Mouse (Mus musculus): Measurements from ENCODE around the gene Dcakd. TPM values are rescaled to one million over a fixed set of nuclear protein-coding genes. Genes with fewer than 3 reads are reported as not detected.

The Dcakd gene
- total RNA-seq (2021) = 10 to 100 TPM; 69.0 to 73.1 TPM
- long read RNA-seq, experiment 1, transcript Dcakd-201 (5 exons, 1,744 nt) = major isoform, 110 of 140 reads
- long read RNA-seq, experiment 1, partial matches to known transcripts = 9 of 140 reads
- long read RNA-seq, experiment 1, other reads (novel, unspliced or antisense) = 19 of 140 reads
- long read RNA-seq, experiment 2, transcript Dcakd-201 (5 exons, 1,744 nt) = major isoform, 102 of 125 reads
- long read RNA-seq, experiment 2, partial matches to known transcripts = 9 of 125 reads
- long read RNA-seq, experiment 2, other reads (novel, unspliced or antisense) = 13 of 125 reads

DNA sequence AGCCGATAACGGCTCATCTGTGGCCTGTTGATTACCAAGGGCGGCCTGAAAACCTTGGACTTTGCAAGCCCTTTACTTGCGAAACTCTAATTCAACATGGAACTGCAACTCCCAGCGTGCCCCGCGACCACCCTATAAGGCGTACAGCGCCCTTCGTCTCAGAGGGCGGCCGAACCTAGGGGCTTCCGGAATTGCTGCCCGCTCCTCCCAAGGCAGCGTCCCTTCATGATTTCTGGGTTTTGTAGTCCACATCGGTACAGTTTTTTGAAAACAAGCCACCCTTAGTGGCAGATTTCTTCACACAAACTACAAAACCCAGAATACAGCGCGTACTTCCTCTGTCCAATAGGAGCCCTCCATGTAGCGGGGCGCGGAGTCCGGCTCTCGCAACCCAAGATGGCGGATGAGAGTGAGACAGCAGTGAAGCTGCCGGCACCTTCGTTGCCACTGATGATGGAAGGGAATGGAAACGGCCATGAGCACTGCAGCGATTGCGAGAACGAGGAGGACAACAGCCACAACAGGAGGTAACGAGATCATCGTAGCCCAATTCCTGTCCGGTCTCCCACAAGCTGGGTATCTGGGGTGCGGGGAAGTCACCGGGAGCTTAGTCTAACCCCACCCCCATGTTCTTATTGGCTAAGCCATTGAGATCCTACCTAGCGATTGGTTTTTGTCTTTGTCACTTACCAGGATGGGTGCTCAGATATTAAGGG is at the start of gene Dcakd, which contains the start of gene Nmt1:
Gene Dcakd (minus strand): TSS at position 158 of the 716 bp plus-strand sequence.
Gene Nmt1 (plus strand): TSS at position 15 of the 716 bp plus-strand sequence.
- DNase-seq (ENCODE audit: low spot score in 2 of 2) = peak; percentile 76 to 91

GRCm38 (mm10) chr11:103076581-103076980 is 48.4 kb upstream of the Dcakd start:
- DNase-seq (ENCODE audit: low spot score in 2 of 2) = no peak

DNA sequence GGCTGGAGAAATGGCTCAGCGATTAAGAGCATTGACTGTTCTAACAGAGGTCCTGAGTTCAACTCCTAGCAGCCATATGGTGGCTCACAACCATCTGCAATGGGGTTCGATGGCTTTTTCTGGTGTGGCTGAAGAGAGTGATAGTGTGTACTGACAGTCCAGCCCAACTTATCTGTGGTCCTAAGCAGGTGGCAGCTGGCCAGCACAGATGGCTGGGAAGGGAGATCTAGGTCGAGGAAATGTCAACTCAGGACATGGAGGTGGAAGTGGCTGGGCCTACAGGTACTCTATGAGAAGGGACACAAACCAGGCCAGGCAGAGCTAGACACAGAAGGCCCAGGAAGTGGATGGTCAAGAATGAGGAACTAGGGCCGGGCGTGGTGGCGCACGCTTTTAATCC is 47.9 kb upstream of the Dcakd start:
- DNase-seq (ENCODE audit: low spot score in 2 of 2) = no peak

- no peak for DNase-seq (ENCODE audit: low spot score in 2 of 2)
Observed at GRCm38 (mm10) chr11:103074796-103075323, 46.7 kb upstream of the Dcakd start.

DNA sequence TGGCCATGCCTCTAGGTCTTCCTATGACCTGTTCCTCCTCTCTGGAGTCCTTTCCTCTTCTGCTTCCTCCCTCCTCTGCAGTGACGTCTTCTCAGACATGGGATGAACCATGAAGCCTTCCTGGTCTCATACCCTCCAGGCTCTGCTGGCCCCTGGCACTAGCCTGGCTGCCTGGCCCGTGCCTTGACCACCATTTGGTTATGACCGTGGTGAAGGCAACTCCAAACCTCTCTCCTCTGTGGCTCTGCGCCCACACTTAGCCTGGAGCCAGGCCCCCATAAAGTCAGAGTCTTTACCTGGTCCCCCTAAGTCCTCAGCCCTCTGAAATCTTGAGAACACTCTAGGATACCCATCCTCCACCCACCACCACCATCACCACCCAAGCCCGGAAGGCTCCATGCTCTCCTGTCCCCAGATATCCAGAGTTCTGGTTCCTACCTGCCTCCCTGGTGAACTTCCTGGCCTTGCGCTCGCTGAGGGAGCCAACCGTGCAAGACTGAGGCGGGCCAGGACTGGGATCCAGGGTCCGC is 46.1 kb upstream of the Dcakd start:
- no peak for DNase-seq (ENCODE audit: low spot score in 2 of 2)

DNA sequence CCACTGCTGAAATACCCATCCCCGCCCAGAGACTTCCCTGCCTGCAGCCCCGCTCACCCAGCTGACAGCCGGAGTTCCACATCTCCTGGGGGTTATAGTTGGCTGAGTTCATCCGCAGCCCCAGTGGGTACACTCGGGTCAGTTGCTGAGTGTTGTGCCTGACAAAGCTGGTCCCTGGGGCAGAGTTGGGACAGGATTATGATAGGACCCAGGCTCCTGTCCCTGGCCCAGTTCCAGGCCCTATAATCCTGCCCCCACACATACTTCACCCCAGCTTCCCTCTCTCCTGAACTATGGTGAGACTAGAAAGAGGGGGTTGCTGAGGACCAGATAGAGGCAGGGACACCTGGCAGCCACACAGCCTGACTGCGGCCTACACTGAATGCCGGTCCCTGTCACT is 45.5 kb upstream of the Dcakd start:
- DNase-seq (ENCODE audit: low spot score in 2 of 2) = no peak

DNA sequence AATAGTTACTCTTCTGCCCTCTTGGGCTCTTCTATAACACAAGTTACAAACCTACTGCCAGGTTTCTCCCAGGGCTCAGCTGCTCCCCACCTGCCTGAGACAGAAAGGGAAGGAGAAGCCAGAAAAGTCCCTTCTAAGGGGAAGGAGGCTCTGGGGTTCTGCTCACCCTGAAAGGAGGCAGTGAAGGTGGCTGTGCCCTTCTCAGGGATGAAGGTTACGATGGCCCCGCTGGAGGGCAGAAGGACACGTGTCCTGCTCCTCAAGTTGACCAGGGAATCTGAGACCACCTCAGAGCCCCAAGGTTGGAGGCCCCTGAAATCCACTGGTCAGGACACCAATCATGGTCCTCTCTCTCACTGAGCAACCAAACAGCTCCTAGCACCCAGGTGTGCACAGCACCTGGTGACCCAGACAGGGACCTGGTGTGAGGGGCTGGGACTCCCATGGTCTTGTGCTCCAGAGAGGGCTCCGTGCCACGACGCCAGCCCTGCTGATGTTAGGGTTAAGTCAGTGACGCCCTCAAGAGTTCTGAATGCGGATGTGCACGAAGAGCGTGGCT is 42.3 kb upstream of the Dcakd start:
- no peak for DNase-seq (ENCODE audit: low spot score in 2 of 2)

DNA sequence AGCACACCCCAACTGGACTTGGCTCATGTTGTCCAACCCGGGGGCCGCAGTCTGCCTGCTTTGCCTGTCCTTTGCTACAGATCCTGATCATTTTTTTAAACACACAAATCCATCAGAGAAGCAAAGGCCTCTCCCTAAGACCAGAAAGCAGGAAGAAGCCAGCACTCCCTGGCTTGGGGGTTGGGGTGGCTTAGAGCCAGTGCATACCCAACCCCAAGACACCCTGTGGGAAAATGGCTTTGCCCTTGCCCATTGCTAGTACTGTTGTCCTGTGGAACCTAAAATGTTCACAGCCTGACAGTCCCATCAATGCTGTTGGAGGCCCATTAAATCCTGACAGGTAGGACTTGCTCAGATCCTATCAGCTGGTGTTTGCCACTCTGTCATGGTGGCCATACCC is 41.6 kb upstream of the Dcakd start:
- no peak for DNase-seq (ENCODE audit: low spot score in 2 of 2)

- DNase-seq (ENCODE audit: low spot score in 2 of 2) = no peak
Observed at GRCm38 (mm10) chr11:103068884-103069283, 40.8 kb upstream of the Dcakd start.

GRCm38 (mm10) chr11:103068272-103068671 is 40.1 kb upstream of the Dcakd start:
- no peak for DNase-seq (ENCODE audit: low spot score in 2 of 2)

- peak in 1 of 2 experiments; percentile 72 for DNase-seq (ENCODE audit: low spot score in 2 of 2)
Observed at GRCm38 (mm10) chr11:103067457-103068001, 39.4 kb upstream of the Dcakd start.

DNA sequence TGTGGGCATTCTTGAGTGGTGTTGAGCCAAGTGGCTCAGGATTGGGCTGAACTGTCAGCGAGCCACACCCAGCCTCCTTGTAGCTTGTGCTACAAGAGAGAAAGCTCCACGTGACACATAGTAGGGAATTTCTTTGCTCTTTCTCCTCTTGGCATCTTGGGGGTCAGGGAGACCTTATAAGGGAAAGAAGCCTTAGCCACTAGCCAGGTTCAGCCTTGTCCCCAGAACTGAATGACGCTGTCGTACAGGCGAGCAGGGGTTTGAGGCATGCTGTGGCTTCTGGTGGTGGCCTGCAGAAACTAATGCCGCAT is 38.9 kb upstream of the Dcakd start:
- DNase-seq (ENCODE audit: low spot score in 2 of 2) = no peak

DNA sequence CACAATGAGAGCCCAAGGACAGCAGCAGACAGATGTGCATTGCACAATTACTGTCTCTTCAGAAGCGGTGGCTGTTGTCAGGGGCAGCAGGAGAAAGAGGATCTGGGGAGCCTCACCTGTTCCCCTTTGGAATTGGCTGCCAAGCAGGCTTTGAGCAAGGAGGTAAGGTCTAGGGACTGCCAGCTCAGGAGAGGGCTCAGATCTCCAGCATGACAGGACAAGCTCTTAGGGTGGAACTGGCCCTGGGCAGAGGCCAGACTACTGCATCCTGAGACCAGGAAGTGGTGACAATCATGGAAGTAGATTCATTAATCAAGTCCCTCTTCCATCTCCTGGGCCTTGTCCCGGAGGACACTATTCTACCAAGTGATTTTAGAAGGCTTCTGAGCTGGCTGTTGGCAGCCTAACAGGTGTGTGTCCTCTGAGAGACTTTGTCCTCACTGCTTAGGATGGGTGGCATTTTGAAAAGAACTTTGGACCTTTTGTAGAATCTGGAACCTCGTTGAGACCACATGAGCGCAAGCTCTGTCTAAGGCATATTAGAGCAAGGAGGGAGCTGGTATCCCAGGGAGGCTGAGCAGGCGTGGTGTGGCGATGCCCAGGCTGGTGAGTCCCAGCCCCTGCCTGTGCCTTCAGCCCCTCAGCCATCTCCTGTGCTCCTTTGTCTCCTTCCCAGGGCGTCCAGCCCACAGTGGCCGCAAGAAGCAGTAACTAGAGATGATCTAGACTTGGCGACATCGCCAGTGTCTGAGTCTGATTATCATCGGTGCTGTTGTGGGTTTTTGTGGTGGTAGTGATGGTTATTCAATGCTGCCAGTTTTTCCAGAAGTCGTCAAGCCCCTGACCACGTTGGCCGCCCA is 38.3 kb upstream of the Dcakd start:
- DNase-seq (ENCODE audit: low spot score in 2 of 2) = no peak

- no peak for DNase-seq (ENCODE audit: low spot score in 2 of 2)
Observed at GRCm38 (mm10) chr11:103058499-103059085, 30.5 kb upstream of the Dcakd start.

GRCm38 (mm10) chr11:103056636-103057035 is 28.5 kb upstream of the Dcakd start:
- no peak for DNase-seq (ENCODE audit: low spot score in 2 of 2)

- DNase-seq (ENCODE audit: low spot score in 2 of 2) = peak; percentile 56 to 72
Observed at GRCm38 (mm10) chr11:103054798-103055197, 26.7 kb upstream of the Dcakd start.

GRCm38 (mm10) chr11:103053191-103054076 is 25.3 kb upstream of the Dcakd start:
- DNase-seq (ENCODE audit: low spot score in 2 of 2) = no peak

DNA sequence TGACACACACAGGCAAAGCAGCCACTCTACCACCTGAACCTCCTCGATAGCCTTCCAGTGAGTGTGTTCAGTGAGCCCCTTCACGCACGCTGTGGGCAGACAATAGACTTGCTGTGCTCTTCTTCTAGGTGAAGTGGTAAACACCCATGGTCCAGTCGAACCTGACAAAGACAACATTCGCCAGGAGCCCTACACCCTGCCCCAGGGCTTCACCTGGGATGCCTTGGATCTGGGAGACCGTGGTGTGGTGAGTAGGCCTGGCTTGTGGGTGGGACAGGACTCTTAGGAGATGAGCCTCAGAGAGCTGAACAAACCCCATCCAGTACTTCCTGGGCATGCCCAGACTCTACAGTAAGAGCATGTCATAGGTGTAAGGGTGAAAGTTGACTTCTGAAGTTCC is 23.9 kb upstream of the Dcakd start:
- no peak for DNase-seq (ENCODE audit: low spot score in 2 of 2)

GRCm38 (mm10) chr11:103051249-103051691 is 23.1 kb upstream of the Dcakd start:
- no peak for DNase-seq (ENCODE audit: low spot score in 2 of 2)

Measured in gastrocnemius, postnatal 4 days (tissue).